Mouse (Mus musculus): ENCODE data around the gene Gpd1l.

DNA sequence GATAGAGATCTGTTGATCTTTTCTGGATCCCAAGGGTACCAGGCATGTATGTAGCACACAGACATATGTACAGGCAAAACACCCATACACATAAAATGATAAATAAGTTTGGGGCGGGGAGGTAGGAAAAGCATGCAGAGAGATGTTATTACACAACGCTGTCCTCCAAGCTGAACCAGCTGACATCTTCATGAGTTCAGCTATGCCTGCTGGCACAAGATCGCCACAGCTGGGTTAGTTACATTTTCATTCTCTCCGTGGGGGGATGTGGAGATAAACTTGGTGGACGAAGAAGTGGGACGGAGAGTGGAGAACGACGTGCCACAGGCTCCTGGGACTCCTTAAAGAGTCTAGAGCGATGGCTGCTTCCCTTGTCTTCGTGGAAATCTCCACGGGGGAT lies 40.8 kb downstream of the Gpd1l start:
- no peak for TF ChIP-seq POLR2A (IDR thresholded peaks at IDR 0.05; ENCODE audit: control insufficient read depth, low read depth, low read length)
- TF ChIP-seq CTCF (IDR thresholded peaks at IDR 0.05; ENCODE audit: control insufficient read depth, insufficient read depth, insufficient replicate concordance, low read depth, low read length): no peak
